Mouse (Mus musculus) kidney, postnatal 0 days (tissue): Measurements from ENCODE around the gene 1700008O03Rik. TPM values are rescaled to one million over a fixed set of nuclear protein-coding genes. Genes with fewer than 3 reads are reported as not detected.

Experiments used
- ATAC-seq: fragments of 200-750 bp; cut with Nextera tagmentation; replicated peaks from 2 replicates; pipeline ENCODE4 v1.8.0; 2017; ENCODE audit warnings: low read depth, moderate number of reproducible peaks, moderate TSS enrichment, moderate library complexity; ENCODE audit not compliant: low FRiP score
- DNase-seq: peaks from one replicate; pipeline ENCODE4 v3.0.0-alpha.2; 2016; ENCODE audit warnings: low spot score
- H3K27ac ChIP-seq: fragments of 300-500 bp; sonication (generic); 2 replicates; pipeline ENCODE4 v1.5.1; 2014; ENCODE audit warnings: mild to moderate bottlenecking
- H3K27me3 ChIP-seq: fragments of 300-500 bp; sonication (generic); 2 replicates; pipeline ENCODE4 v1.6.1; 2014; ENCODE audit warnings: low read length, mixed read lengths; ENCODE audit not compliant: insufficient read depth
- H3K36me3 ChIP-seq: fragments of 300-500 bp; sonication (generic); 2 replicates; pipeline ENCODE4 v1.6.1; 2014; ENCODE audit warnings: low read length, mixed read lengths; ENCODE audit not compliant: insufficient read depth
- H3K4me1 ChIP-seq: fragments of 300-500 bp; sonication (generic); replicated peaks from 2 replicates; pipeline ENCODE4 v1.6.1; 2014; ENCODE audit warnings: antibody characterized with exemption, low read length, mixed read lengths; ENCODE audit not compliant: insufficient read depth
- H3K4me2 ChIP-seq: fragments of 300-500 bp; sonication (generic); 2 replicates; pipeline ENCODE4 v1.6.1; 2014; ENCODE audit warnings: mild to moderate bottlenecking, low read length, moderate library complexity, mixed read lengths
- H3K4me3 ChIP-seq: fragments of 300-500 bp; sonication (generic); replicated peaks from 2 replicates; pipeline ENCODE4 v1.5.1; 2014; ENCODE audit warnings: low read depth, low read length
- H3K9ac ChIP-seq: fragments of 300-500 bp; sonication (generic); 2 replicates; pipeline ENCODE4 v1.6.1; 2014; ENCODE audit warnings: low read depth, low read length
- H3K9me3 ChIP-seq: fragments of 300-500 bp; sonication (generic); replicated peaks from 2 replicates; pipeline ENCODE4 v1.6.1; 2016; ENCODE audit warnings: low read length, inconsistent platforms, mixed read lengths
- CTCF ChIP-seq: IDR thresholded peaks from 2 replicates; pipeline ENCODE4 v1.5.1; 2016; ENCODE audit warnings: antibody characterized with exemption, low read depth, mild to moderate bottlenecking, moderate library complexity
- WGBS: fragments of 180-500 bp; shearing (Covaris S2); extraction: QIAGEN DNeasy Blood & Tissue Kit; methylation state at CpG from one replicate; pipeline ENCODE4 v1.1.7; 2014; 5-methylcytosine and 5-hydroxymethylcytosine counted together
- polyA plus RNA-seq: library from polyadenylated mRNA; unstranded; fragments of >200 nt; fragmentation: Nextera tagmentation; extraction: Ambion mirVana; gene quantifications from 2 replicates; pipeline ENCODE4 v1.2.1, GENCODE M21; 2015

1700008O03Rik gene
- polyA plus RNA-seq, 1 experiment from 2014 or later = 1.3 TPM

DNA sequence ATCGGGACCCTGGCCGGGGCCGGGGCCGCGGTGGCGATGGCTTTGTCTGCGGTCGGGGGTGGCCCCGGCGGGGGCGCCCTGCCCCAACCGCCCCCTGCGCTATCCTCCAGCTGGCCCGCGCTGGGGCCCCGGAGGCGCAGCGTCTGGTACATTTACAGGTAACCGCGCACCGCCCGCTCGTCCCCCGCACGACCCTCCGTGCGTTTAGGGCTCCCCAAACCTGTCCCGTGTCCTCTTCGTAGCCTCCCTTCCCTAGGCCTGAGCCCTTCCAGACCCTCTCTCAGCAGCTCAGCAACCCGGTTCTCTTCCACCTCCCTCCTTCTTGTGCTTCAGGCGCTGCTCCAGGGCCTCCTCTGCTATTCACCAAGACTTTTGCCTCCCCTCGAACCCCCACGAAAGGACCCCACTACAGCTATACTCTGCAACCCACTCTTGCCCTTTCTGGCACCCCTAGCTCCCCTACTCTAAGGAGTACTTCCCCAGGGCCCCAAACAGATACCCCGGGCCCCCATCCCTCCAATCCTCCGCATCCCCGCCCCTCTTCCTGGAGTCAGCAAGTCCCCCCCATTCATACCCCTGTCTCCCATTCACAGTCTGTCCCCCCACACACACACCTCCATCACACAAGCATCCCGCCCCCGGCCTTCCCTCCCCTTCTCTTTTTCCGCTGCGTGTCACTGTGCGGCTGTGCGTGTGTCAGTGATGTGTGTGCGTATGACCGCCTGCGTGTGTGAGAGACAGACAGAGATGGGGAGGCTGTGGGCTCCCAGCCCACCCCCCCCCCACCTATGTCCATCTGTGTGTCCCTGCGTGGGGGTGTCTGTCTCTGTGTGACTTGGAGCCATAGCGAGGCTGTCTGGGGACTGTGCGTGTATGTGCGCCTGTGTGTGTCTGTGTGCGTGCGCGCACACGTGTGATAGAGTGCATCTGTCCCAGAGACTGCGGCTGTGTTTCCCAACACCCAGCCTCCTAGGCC lies 49.3 kb downstream of the 1700008O03Rik start:
- Histone ChIP-seq H3K36me3 (no peaks in the 10 kb centered on the region), H3K27me3 (peaks cover 32% of the 10 kb centered on the region), H3K9ac (no peak overlapping the region), H3K4me3 (peak overlapping the region; percentile 35), H3K4me1 (no peaks in the 10 kb centered on the region; the same call in 1 of the 2 replicates), H3K27ac (no peak overlapping the region), H3K9me3 (no peaks in the 10 kb centered on the region), H3K4me2 (peak overlapping the region; percentile 66)
- DNase-seq (no peak), ATAC-seq (0 out of 2 replicates have a peak, but pooled peaks have one; percentile 18)
- WGBS = 2% methylated on average over 43 of the region's 54 CpGs
- TF ChIP-seq CTCF = no peak

DNA sequence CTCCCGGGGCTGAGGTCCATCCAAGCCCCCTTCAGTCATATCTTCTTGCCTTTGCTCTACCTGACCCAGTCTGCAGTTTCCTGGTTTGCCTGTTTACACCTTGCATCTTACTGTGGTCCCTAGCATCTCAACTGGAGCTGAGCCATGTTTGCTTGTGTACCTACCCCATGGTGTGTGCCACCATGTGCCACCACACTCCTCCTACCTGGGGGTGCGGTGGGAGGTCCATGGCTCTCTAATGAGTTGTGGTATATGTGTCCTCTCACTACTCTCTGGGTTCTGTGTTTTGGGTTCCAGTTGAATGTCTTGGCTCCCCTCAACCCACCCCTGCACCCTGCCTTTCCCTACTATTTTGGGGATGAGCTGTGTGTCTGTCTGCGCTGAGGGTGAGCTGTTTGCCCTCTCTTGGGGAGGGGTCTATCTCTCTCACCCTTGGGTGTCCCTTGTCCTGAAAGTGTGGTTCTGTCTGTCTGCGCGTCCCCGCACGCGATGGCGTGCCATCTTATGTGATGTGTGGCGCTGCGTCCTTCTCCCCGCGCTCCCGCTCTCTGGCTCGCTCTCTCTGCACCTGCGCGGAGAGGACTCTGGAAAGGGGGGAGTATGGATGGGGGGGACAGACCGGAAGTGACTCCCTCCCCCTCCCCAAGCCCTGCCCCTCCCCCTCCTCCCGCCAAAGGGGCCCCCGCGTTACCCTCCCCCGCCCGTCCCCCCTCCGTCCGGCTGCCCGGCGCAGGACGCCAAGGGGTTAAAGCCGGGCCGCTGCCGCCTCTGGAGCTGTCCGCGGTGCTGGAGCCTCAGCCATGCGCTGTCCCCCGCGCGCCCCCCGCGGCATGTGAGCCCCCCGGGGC lies 50.4 kb downstream of the 1700008O03Rik start:
- ATAC-seq = 0 out of 2 replicates have a peak, but pooled peaks have one; percentile 23
- H3K9ac ChIP-seq = no peak overlapping the region
- peak overlapping the region; percentile 35 for H3K4me3 ChIP-seq
- peak overlapping the region; percentile 66 for H3K4me2 ChIP-seq
- H3K27me3 ChIP-seq = peaks cover 32% of the 10 kb centered on the region
- no peak overlapping the region for H3K27ac ChIP-seq
- H3K4me1 ChIP-seq = no peaks in the 10 kb centered on the region; the same call in 1 of the 2 replicates
- H3K36me3 ChIP-seq = no peaks in the 10 kb centered on the region
- 7% methylated on average over 18 of the region's 40 CpGs for WGBS
- no peaks in the 10 kb centered on the region for H3K9me3 ChIP-seq
- TF ChIP-seq CTCF = no peak
- peak; percentile 56 for DNase-seq

DNA sequence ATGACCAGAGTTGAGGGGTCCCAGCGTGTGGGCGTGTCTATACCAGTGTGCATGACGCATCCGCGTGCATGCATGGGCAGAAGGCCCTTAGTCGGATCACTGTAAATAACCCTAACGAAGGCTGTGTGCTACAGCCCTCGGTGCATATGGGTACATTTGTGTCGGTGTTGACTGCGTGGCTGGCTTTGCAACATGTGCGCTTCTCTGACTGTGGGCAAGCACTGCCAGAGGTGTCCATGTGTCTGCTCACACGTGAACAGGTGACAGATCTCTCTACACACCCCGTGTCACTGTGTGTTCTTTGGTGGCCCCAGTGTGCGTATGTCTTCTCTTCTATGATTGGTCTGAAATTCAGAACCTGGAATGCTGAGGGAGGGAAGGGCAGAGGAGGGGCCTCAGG lies 51.5 kb downstream of the 1700008O03Rik start:
- no peak overlapping the region for H3K4me3 ChIP-seq
- H3K36me3 ChIP-seq = no peaks in the 10 kb centered on the region
- no peaks in the 10 kb centered on the region; the same call in 1 of the 2 replicates for H3K4me1 ChIP-seq
- H3K9me3 ChIP-seq = no peaks in the 10 kb centered on the region
- H3K9ac ChIP-seq = no peak overlapping the region
- H3K27me3 ChIP-seq = peaks cover 31% of the 10 kb centered on the region
- H3K4me2 ChIP-seq = no peak overlapping the region
- H3K27ac ChIP-seq = no peak overlapping the region
- WGBS = 69% methylated on average over 14 of the region's 14 CpGs
- DNase-seq (no peak), ATAC-seq (no peak)
- TF ChIP-seq CTCF = no peak

DNA sequence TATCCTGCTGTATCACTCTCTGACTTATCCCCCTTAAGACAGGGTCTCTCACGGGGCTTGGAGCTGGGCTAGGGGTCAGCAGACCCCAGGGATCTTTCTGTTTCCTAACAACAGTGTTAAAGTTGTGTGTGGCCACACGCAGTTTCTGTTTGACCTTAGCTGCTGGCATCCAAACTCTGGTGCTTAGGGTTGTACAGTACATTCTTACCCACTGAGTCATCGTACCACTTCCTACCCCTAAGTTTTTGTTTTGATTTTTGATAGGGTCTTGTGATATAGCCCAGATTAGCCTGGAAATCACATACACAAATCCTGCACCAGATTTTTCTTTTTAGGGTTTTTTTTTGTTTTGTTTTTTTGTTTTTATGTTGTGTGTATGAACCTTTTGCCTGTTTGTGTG lies 53.3 kb downstream of the 1700008O03Rik start:
- no peak overlapping the region for H3K27ac ChIP-seq
- DNase-seq (no peak), ATAC-seq (no peak)
- WGBS = 63% methylated on average over 3 of the region's 3 CpGs
- no peak overlapping the region for H3K9ac ChIP-seq
- H3K9me3 ChIP-seq = no peaks in the 10 kb centered on the region
- no peaks in the 10 kb centered on the region for H3K36me3 ChIP-seq
- H3K27me3 ChIP-seq = peaks cover 17% of the 10 kb centered on the region
- H3K4me2 ChIP-seq = no peak overlapping the region
- TF ChIP-seq CTCF = no peak
- no peak overlapping the region for H3K4me3 ChIP-seq
- H3K4me1 ChIP-seq = no peaks in the 10 kb centered on the region; the same call in 1 of the 2 replicates

DNA sequence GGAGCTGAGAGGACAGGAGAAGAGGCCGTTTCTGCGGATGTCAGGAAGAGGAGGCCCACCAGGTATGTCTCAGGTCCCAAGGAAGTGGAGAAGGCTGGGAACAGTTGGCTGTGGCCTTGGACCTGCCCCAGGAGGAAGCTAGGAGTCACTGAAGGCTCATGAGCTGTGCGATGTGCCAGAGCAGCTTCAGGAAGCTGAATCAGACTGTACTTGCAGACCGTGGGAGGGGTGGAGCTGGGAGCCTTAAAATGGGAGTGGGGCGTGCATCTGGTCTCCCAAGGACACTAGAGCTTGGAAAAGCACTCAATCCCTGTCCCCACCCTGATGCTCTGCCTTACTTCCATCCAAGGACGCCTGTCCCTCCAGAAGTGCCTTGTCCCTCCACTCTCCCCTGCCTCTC lies 59.0 kb downstream of the 1700008O03Rik start:
- no peaks in the 10 kb centered on the region for H3K36me3 ChIP-seq
- ATAC-seq (no peak), DNase-seq (no peak)
- TF ChIP-seq CTCF = no peak
- H3K27me3 ChIP-seq = no peaks in the 10 kb centered on the region
- H3K4me1 ChIP-seq = no peaks in the 10 kb centered on the region
- H3K9me3 ChIP-seq = no peaks in the 10 kb centered on the region
- whole genome bisulfite sequencing = 34% methylated on average over 6 of the region's 6 CpGs
- H3K4me3 ChIP-seq = no peak overlapping the region
- H3K4me2 ChIP-seq = no peak overlapping the region
- H3K9ac ChIP-seq = no peak overlapping the region
- H3K27ac ChIP-seq = no peak overlapping the region

DNA sequence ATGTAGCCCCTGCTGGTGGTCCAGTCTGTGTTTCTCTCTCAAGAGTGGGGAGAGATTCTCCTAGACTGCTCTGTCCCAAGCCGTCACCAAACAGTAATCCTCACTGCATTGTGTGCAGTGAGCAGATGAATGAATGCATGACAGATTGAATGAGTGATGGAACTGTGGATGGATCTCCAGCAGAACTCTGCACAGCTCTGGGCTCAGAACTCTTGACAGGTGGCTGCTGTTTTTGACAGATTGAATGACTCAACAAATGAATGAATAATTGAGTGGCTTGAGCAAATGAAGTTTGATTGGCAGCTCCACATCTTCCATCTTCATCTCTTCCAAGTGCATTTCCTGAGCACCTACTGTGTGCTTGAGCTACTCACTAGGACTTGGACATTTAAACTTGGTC lies 63.3 kb downstream of the 1700008O03Rik start:
- ATAC-seq (no peak), DNase-seq (no peak)
- H3K9ac ChIP-seq = no peak overlapping the region
- H3K27ac ChIP-seq = no peak overlapping the region
- 88% methylated on average over 1 of the region's 1 CpGs for WGBS
- no peaks in the 10 kb centered on the region for H3K36me3 ChIP-seq
- no peak overlapping the region for H3K4me3 ChIP-seq
- no peaks in the 10 kb centered on the region for H3K9me3 ChIP-seq
- H3K4me2 ChIP-seq = no peak overlapping the region
- no peak for TF ChIP-seq CTCF
- no peaks in the 10 kb centered on the region for H3K27me3 ChIP-seq
- no peaks in the 10 kb centered on the region for H3K4me1 ChIP-seq
